22 mouse cellular contexts compared by ENCODE assay signal in genomic region chr14:61665815-61666214, GRCm38 (mm10).
"Had no signal": no experiment of that assay in that cellular context is flagged by ENCODE, and none has a peak within 500 bp of the region (broad histone marks: within the 10 kb centered on the region; RNA-seq: fewer than 3 reads in every experiment).

No protein-coding gene starts in this region.

- H3K36me3 ChIP-seq: kidney, embryonic 15.5 days; limb, embryonic 10.5 days; limb, embryonic 13.5 days; midbrain, embryonic 12.5 days; midbrain, embryonic 15.5 days; neural tube, embryonic 13.5 days; stomach, embryonic 15.5 days had no signal

- H3K9ac ChIP-seq: kidney, embryonic 15.5 days; limb, embryonic 13.5 days; liver, embryonic 12.5 days; liver, embryonic 15.5 days; lung, embryonic 15.5 days; midbrain, embryonic 12.5 days; midbrain, embryonic 15.5 days; neural tube, embryonic 13.5 days; stomach, embryonic 15.5 days had no signal

- H3K4me3 ChIP-seq: kidney, embryonic 15.5 days; limb, embryonic 10.5 days; limb, embryonic 13.5 days; liver, embryonic 12.5 days; liver, embryonic 15.5 days; lung, embryonic 15.5 days; midbrain, embryonic 12.5 days; midbrain, embryonic 15.5 days; myocyte; neural tube, embryonic 13.5 days; stomach, embryonic 15.5 days had no signal

- H3K9me3 ChIP-seq: kidney, embryonic 15.5 days; limb, embryonic 10.5 days; limb, embryonic 13.5 days; liver, embryonic 12.5 days; liver, embryonic 15.5 days; lung, embryonic 15.5 days; midbrain, embryonic 12.5 days; midbrain, embryonic 15.5 days; neural tube, embryonic 13.5 days; stomach, embryonic 15.5 days had no signal

- ATAC-seq: intestine, postnatal 0 days; liver, embryonic 12.5 days; midbrain, embryonic 15.5 days had no signal

- H3K27me3 ChIP-seq: kidney, embryonic 15.5 days; limb, embryonic 13.5 days; liver, embryonic 12.5 days; liver, embryonic 15.5 days; lung, embryonic 15.5 days; midbrain, embryonic 12.5 days; midbrain, embryonic 15.5 days; neural tube, embryonic 13.5 days; stomach, embryonic 15.5 days had no signal

- H3K4me2 ChIP-seq: kidney, embryonic 15.5 days; limb, embryonic 13.5 days; liver, embryonic 12.5 days; liver, embryonic 15.5 days; lung, embryonic 15.5 days; midbrain, embryonic 12.5 days; midbrain, embryonic 15.5 days; neural tube, embryonic 13.5 days; stomach, embryonic 15.5 days had no signal

- H3K27ac ChIP-seq: kidney, embryonic 15.5 days; limb, embryonic 10.5 days; limb, embryonic 13.5 days; liver, embryonic 12.5 days; liver, embryonic 15.5 days; lung, embryonic 15.5 days; midbrain, embryonic 12.5 days; midbrain, embryonic 15.5 days; neural tube, embryonic 13.5 days; stomach, embryonic 15.5 days had no signal

- H3K4me1 ChIP-seq: kidney, embryonic 15.5 days; limb, embryonic 10.5 days; lung, embryonic 15.5 days; midbrain, embryonic 12.5 days; midbrain, embryonic 15.5 days; neural tube, embryonic 13.5 days; stomach, embryonic 15.5 days had no signal

- DNase-seq: kidney, adult 2 months; kidney, postnatal 10 days; kidney, postnatal 36 days; liver; lung, adult 18-20 months; lung, postnatal 14 days; right cerebral cortex, adult 18-20 months; right cerebral cortex, postnatal 14 days; right cerebral cortex, postnatal 4 days; thymus, postnatal 25 days had no signal
